Comparison of ENCODE assay signal across 8 mouse cellular contexts in the genomic region with DNA sequence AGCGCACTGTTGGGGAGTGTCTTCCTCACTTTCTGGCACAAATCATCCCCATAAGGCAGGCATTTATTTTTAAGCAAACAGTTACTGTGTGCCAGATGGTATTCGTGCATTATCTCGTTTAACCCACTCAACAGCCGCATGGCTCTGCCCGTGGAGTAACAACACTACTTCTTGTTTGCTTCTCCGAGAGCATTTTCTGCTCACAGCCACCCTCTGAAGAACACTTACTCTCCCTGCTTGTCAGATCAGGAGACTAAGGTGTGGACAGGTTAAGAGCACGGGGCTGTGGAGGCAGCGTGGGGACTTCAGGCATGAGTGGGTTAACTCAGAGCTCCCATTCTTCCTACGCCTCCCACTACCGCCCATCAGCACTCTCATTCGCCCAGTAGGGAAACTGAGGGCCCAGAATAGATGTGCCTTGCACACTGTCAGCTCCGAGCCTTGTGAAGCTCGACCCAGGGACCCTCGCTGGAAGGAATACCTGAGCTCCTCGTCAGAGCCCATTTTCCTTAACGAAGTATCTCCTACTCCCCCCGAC. TPM values are rescaled to one million over a fixed set of nuclear protein-coding genes. Genes with fewer than 3 reads are reported as not detected.
DNase-seq lines count a peak whose midpoint lies in the region; ATAC-seq and TF ChIP-seq lines count a peak whose summit lies in the region.

No protein-coding gene starts in this region.

- intact Hi-C loops in left cerebral cortex, postnatal 36 days (cut with DNase I) = loop anchor here (2.0 to 5.0 kb wide), 2 partner anchors 36 to 60 kb away; no protein-coding TSS in a partner anchor

- ATAC-seq in neural tube, embryonic 12.5 days (ENCODE audit: low FRiP score, low read depth) = no peak

- no peak overlapping the region for H3K9ac ChIP-seq in neural tube, embryonic 12.5 days

- TF ChIP-seq CTCF in kidney, adult 2 months (conservative IDR thresholded peaks at IDR 0.05; ENCODE audit: insufficient read depth, insufficient read length, low read depth, low read length) = no peak

- peaks cover 48% of the 10 kb centered on the region for H3K36me3 ChIP-seq in neural tube, embryonic 12.5 days
- no peaks in the 10 kb centered on the region; the same call in 1 of the 2 replicates for H3K36me3 ChIP-seq in kidney, adult 2 months (ENCODE audit: control insufficient read depth, insufficient read depth, low read length)

- WGBS in neural tube, embryonic 12.5 days = 79% methylated on average over 17 of the region's 17 CpGs
- WGBS in kidney, adult 2 months = 84% methylated on average over 17 of the region's 17 CpGs

- 0 out of 2 replicates have a peak overlapping the region, but pooled peaks have one; percentile 16 for H3K4me2 ChIP-seq in neural tube, embryonic 12.5 days (replicated peaks)

- H3K9me3 ChIP-seq in neural tube, embryonic 12.5 days = no peaks in the 10 kb centered on the region

- peak; percentile 64 to 86 for DNase-seq in frontal cortex, postnatal 36 days (ENCODE audit: low spot score in 2 of 2)
- DNase-seq in frontal cortex, postnatal 14 days (ENCODE audit: low spot score in 2 of 2) = no peak
- no peak for DNase-seq in neural tube, embryonic 10.5 days (ENCODE audit: extremely low spot score, low spot score)
- DNase-seq in left cerebral cortex, postnatal 36 days (ENCODE audit: low spot score in 2 of 2) = peak; percentile 71 to 74
- DNase-seq in ovary, postnatal 36 days (ENCODE audit: low spot score) = no peak
- DNase-seq in kidney, adult 2 months = no peak
- no peak for DNase-seq in urinary bladder, postnatal 10 days (ENCODE audit: low spot score)

- H3K4me1 ChIP-seq in neural tube, embryonic 12.5 days = peaks cover 21% of the 10 kb centered on the region
- H3K4me1 ChIP-seq in kidney, adult 2 months (ENCODE audit: control insufficient read depth, insufficient read depth, low read length) = no peaks in the 10 kb centered on the region; the same call in 1 of the 2 replicates

- H3K27ac ChIP-seq in neural tube, embryonic 12.5 days = no peak overlapping the region
- no peak overlapping the region for H3K27ac ChIP-seq in kidney, adult 2 months (ENCODE audit: insufficient read depth, low read depth, low read length)

- no peak overlapping the region for H3K4me3 ChIP-seq in neural tube, embryonic 12.5 days
- no peak overlapping the region for H3K4me3 ChIP-seq in kidney, adult 2 months (ENCODE audit: insufficient read depth, low read depth, low read length)

- H3K27me3 ChIP-seq in neural tube, embryonic 12.5 days (replicated peaks) = no peaks in the 10 kb centered on the region
- H3K27me3 ChIP-seq in kidney, adult 2 months (replicated peaks; ENCODE audit: control insufficient read depth, insufficient read depth, low read length) = no peaks in the 10 kb centered on the region

- no peak for TF ChIP-seq POLR2A in kidney, adult 2 months (IDR thresholded peaks at IDR 0.05; ENCODE audit: low read depth, low read length)

RNA-seq across cellular contexts. Expression of gene Mapk3, which starts 3.1 kb away (rescaled TPM):
- polyA plus RNA-seq in neural tube, embryonic 12.5 days (2016; fragmentation: Nextera tagmentation; extraction: Ambion mirVana) = 79.0 and 79.6 TPM in 2 replicates
- total RNA-seq in left cerebral cortex, postnatal 36 days (2021) = 100 to 1,000 TPM; 148 to 172 TPM
- 210 and 216 TPM in 2 replicates for polyA plus RNA-seq in kidney, adult 2 months (2012; rRNA removed)

RNA-seq across cellular contexts. Expression of gene Gdpd3, which starts 3.6 kb away (rescaled TPM):
- polyA plus RNA-seq in neural tube, embryonic 12.5 days (2016; fragmentation: Nextera tagmentation; extraction: Ambion mirVana) = 1.3 and 2.0 TPM in 2 replicates
- 1 to 10 TPM in 1 of 2 experiments, under 1 TPM in 1; 0.99 to 3.0 TPM for total RNA-seq in left cerebral cortex, postnatal 36 days (2021)
- 58.2 and 61.4 TPM in 2 replicates for polyA plus RNA-seq in kidney, adult 2 months (2012; rRNA removed)

RNA-seq across cellular contexts. Expression of gene Ypel3, which starts 14.2 kb away (rescaled TPM):
- polyA plus RNA-seq in neural tube, embryonic 12.5 days (2016; fragmentation: Nextera tagmentation; extraction: Ambion mirVana) = 160 and 169 TPM in 2 replicates
- 100 to 1,000 TPM; 303 to 345 TPM for total RNA-seq in left cerebral cortex, postnatal 36 days (2021)
- 290 and 371 TPM in 2 replicates for polyA plus RNA-seq in kidney, adult 2 months (2012; rRNA removed)

RNA-seq across cellular contexts. Expression of gene Tbx6, which starts 18.7 kb away (rescaled TPM):
- polyA plus RNA-seq in neural tube, embryonic 12.5 days (2016; fragmentation: Nextera tagmentation; extraction: Ambion mirVana) = 0.68 and 0.72 TPM in 2 replicates
- total RNA-seq in left cerebral cortex, postnatal 36 days (2021) = under 1 TPM; 0.54 to 0.68 TPM
- polyA plus RNA-seq in kidney, adult 2 months (2012; rRNA removed) = 2.1 and 2.2 TPM in 2 replicates

RNA-seq across cellular contexts. Expression of gene Ppp4c, which starts 29.8 kb away (rescaled TPM):
- 293 and 310 TPM in 2 replicates for polyA plus RNA-seq in neural tube, embryonic 12.5 days (2016; fragmentation: Nextera tagmentation; extraction: Ambion mirVana)
- total RNA-seq in left cerebral cortex, postnatal 36 days (2021) = 10 to 100 TPM; 47.5 to 49.9 TPM
- 135 and 145 TPM in 2 replicates for polyA plus RNA-seq in kidney, adult 2 months (2012; rRNA removed)

Comparison
In these comparisons a context has a peak if more than half of its experiments do, and no peak if none do; other contexts are left out.
1. DNase-seq: peak in frontal cortex, postnatal 36 days (2 of 2) and left cerebral cortex, postnatal 36 days (2 of 2); none in frontal cortex, postnatal 14 days (0 of 2), neural tube, embryonic 10.5 days (single experiment), ovary, postnatal 36 days (single experiment), kidney, adult 2 months (single experiment) and urinary bladder, postnatal 10 days (single experiment).
2. RNA of gene Gdpd3, which starts 3.6 kb away (polyA plus RNA-seq): 58.2 to 61.4 TPM in kidney, adult 2 months; 1.3 to 2.0 TPM in neural tube, embryonic 12.5 days; every median in the first group is over 10 times any median in the second.